ENCODE assay signal across 12 mouse cellular contexts in genomic region chr2:27210676-27211210, GRCm38 (mm10). TPM values are rescaled to one million over a fixed set of nuclear protein-coding genes. Genes with fewer than 3 reads are reported as not detected.
DNase-seq lines count a peak whose midpoint lies in the region; ATAC-seq and TF ChIP-seq lines count a peak whose summit lies in the region.
"Had no signal": no experiment of that assay in that cellular context is flagged by ENCODE, and none has a peak within 500 bp of the region (broad histone marks: within the 10 kb centered on the region; RNA-seq: fewer than 3 reads in every experiment).

No protein-coding gene starts in this region.

- H3K9ac ChIP-seq in stomach, embryonic 15.5 days, result no peak overlapping the region
- no peak overlapping the region for H3K9ac ChIP-seq in stomach, postnatal 0 days (ENCODE audit: low read length)
- no peak overlapping the region for H3K9ac ChIP-seq in limb, embryonic 11.5 days (ENCODE audit: low read length)
- H3K9ac ChIP-seq: hindbrain, embryonic 14.5 days had no signal

- peaks cover 87% of the 10 kb centered on the region for H3K4me1 ChIP-seq in heart, embryonic 10.5 days
- H3K4me1 ChIP-seq in stomach, embryonic 15.5 days, result peaks cover 12% of the 10 kb centered on the region; the same call in 1 of the 2 replicates
- no peaks in the 10 kb centered on the region for H3K4me1 ChIP-seq in stomach, postnatal 0 days (replicated peaks; ENCODE audit: control insufficient read depth, insufficient read depth)
- peaks cover 57% of the 10 kb centered on the region for H3K4me1 ChIP-seq in cerebellum, adult 2 months (ENCODE audit: control insufficient read depth, insufficient read depth, low read length)
- H3K4me1 ChIP-seq in limb, embryonic 11.5 days (ENCODE audit: control insufficient read depth, insufficient read depth, low read length), result peaks cover 38% of the 10 kb centered on the region

- DNase-seq in heart, embryonic 10.5 days (ENCODE audit: low spot score), result no peak
- no peak for DNase-seq in heart, adult 9 months (ENCODE audit: low spot score in 2 of 2)
- no peak for DNase-seq in stomach, postnatal 0 days (ENCODE audit: low spot score)
- DNase-seq in cerebellum, adult 2 months, result peak; percentile 70 to 73
- DNase-seq in limb, embryonic 11.5 days (ENCODE audit: low spot score), result no peak
- no peak for DNase-seq in layer of hippocampus, adult 9-10 months (ENCODE audit: low spot score)
- DNase-seq in retina, postnatal 1 day, result no peak

- H3K4me3 ChIP-seq in heart, embryonic 10.5 days, result no peak overlapping the region
- H3K4me3 ChIP-seq in stomach, embryonic 15.5 days (replicated peaks), result no peak overlapping the region
- no peak overlapping the region for H3K4me3 ChIP-seq in stomach, postnatal 0 days (ENCODE audit: low read depth, low read length)
- no peak overlapping the region for H3K4me3 ChIP-seq in cerebellum, adult 2 months (replicated peaks; ENCODE audit: insufficient read depth, low read depth, low read length)
- H3K4me3 ChIP-seq in limb, embryonic 11.5 days (ENCODE audit: low read depth, low read length), result no peak overlapping the region
- H3K4me3 ChIP-seq: forebrain, embryonic 10.5 days had no signal

- TF ChIP-seq CTCF in stomach, postnatal 0 days (IDR thresholded peaks at IDR 0.05; ENCODE audit: low read depth), result no peak
- TF ChIP-seq CTCF in cerebellum, adult 2 months (IDR thresholded peaks at IDR 0.05; ENCODE audit: borderline replicate concordance, insufficient read depth, low read depth, low read length), result no peak

- no peaks in the 10 kb centered on the region for H3K9me3 ChIP-seq in heart, embryonic 10.5 days
- H3K9me3 ChIP-seq in stomach, embryonic 15.5 days, result no peaks in the 10 kb centered on the region
- no peaks in the 10 kb centered on the region for H3K9me3 ChIP-seq in stomach, postnatal 0 days (ENCODE audit: control insufficient read depth, low read length)
- H3K9me3 ChIP-seq in limb, embryonic 11.5 days (ENCODE audit: control insufficient read depth, low read length), result no peaks in the 10 kb centered on the region
- H3K9me3 ChIP-seq: forebrain, embryonic 10.5 days had no signal

- TF ChIP-seq EP300 in stomach, postnatal 0 days (optimal IDR thresholded peaks at IDR 0.05), result no peak

- peaks cover 17% of the 10 kb centered on the region; the same call in 1 of the 2 replicates for H3K27me3 ChIP-seq in heart, embryonic 10.5 days (ENCODE audit: insufficient read depth, poor library complexity, severe bottlenecking)
- H3K27me3 ChIP-seq in stomach, embryonic 15.5 days (replicated peaks), result no peaks in the 10 kb centered on the region
- no peaks in the 10 kb centered on the region for H3K27me3 ChIP-seq in stomach, postnatal 0 days (ENCODE audit: control insufficient read depth, insufficient read depth, low read length)
- H3K27me3 ChIP-seq in cerebellum, adult 2 months (ENCODE audit: control insufficient read depth, insufficient read depth, low read length), result no peaks in the 10 kb centered on the region
- H3K27me3 ChIP-seq in limb, embryonic 11.5 days (ENCODE audit: control insufficient read depth, insufficient read depth, low read length), result no peaks in the 10 kb centered on the region

- H3K27ac ChIP-seq in heart, embryonic 10.5 days, result peak overlapping the region; percentile 90
- no peak overlapping the region for H3K27ac ChIP-seq in stomach, embryonic 15.5 days
- no peak overlapping the region for H3K27ac ChIP-seq in stomach, postnatal 0 days (replicated peaks)
- peak overlapping the region; percentile 8; the same call in 1 of the 2 replicates for H3K27ac ChIP-seq in cerebellum, adult 2 months (ENCODE audit: insufficient read depth, low read length)
- 0 out of 2 replicates have a peak overlapping the region, but pooled peaks have one; percentile 21 for H3K27ac ChIP-seq in limb, embryonic 11.5 days (replicated peaks; ENCODE audit: low read depth, low read length)
- H3K27ac ChIP-seq: forebrain, embryonic 10.5 days; hindbrain, embryonic 14.5 days had no signal

- H3K36me3 ChIP-seq in heart, embryonic 10.5 days, result no peaks in the 10 kb centered on the region
- no peaks in the 10 kb centered on the region for H3K36me3 ChIP-seq in stomach, embryonic 15.5 days
- H3K36me3 ChIP-seq in stomach, postnatal 0 days (ENCODE audit: control insufficient read depth, insufficient read depth, low read length), result peaks cover 3% of the 10 kb centered on the region; the same call in 1 of the 2 replicates
- H3K36me3 ChIP-seq in limb, embryonic 11.5 days (ENCODE audit: control insufficient read depth, insufficient read depth, low read length), result no peaks in the 10 kb centered on the region
- H3K36me3 ChIP-seq: forebrain, embryonic 10.5 days had no signal

- WGBS in heart, embryonic 10.5 days, result 73% methylated on average over 12 of the region's 12 CpGs
- 78% methylated on average over 12 of the region's 12 CpGs for WGBS in stomach, embryonic 15.5 days
- WGBS in stomach, postnatal 0 days, result 81% methylated on average over 12 of the region's 12 CpGs
- WGBS in cerebellum, adult 2 months, result 36% methylated on average over 12 of the region's 12 CpGs
- WGBS in limb, embryonic 11.5 days, result 84% methylated on average over 12 of the region's 12 CpGs

- TF ChIP-seq POLR2A in cerebellum, adult 2 months (IDR thresholded peaks at IDR 0.05; ENCODE audit: borderline replicate concordance, insufficient read depth, low read length), result no peak

- no peak overlapping the region for H3K4me2 ChIP-seq in stomach, embryonic 15.5 days
- no peak overlapping the region for H3K4me2 ChIP-seq in stomach, postnatal 0 days (replicated peaks; ENCODE audit: low read depth)
- no peak overlapping the region for H3K4me2 ChIP-seq in limb, embryonic 11.5 days (ENCODE audit: low read depth, severe bottlenecking)
- H3K4me2 ChIP-seq: hindbrain, embryonic 14.5 days had no signal

- 0 out of 2 replicates have a peak, but pooled peaks have one; percentile 5 for ATAC-seq in stomach, embryonic 15.5 days (ENCODE audit: insufficient read depth, low FRiP score, low read depth)
- no peak for ATAC-seq in stomach, postnatal 0 days (ENCODE audit: low FRiP score, low TSS enrichment)
- ATAC-seq in limb, embryonic 11.5 days (ENCODE audit: insufficient number of reproducible peaks, low FRiP score, low TSS enrichment, low read depth), result no peak
- ATAC-seq: midbrain, embryonic 16.5 days had no signal

RNA-seq across cellular contexts. Expression of gene Sardh, which starts 37.4 kb away (rescaled TPM):
- 11.8 and 13.4 TPM in 2 replicates for polyA plus RNA-seq in heart, embryonic 10.5 days (2016; fragmentation: Nextera tagmentation; extraction: Ambion mirVana)
- polyA plus RNA-seq in stomach, embryonic 15.5 days (2015; fragmentation: Nextera tagmentation; extraction: Ambion mirVana), result 15.0 and 16.1 TPM in 2 replicates
- polyA plus RNA-seq in stomach, postnatal 0 days (2015; fragmentation: Nextera tagmentation; extraction: Ambion mirVana), result 7.2 and 8.9 TPM in 2 replicates
- polyA plus RNA-seq in cerebellum, adult 2 months (2012; rRNA removed), result 10.5 and 11.3 TPM in 2 replicates
- polyA plus RNA-seq in limb, embryonic 11.5 days (2014; fragmentation: Nextera tagmentation; extraction: Ambion mirVana), result 3.0 and 3.5 TPM in 2 replicates

RNA-seq across cellular contexts. Expression of gene Dbh, which starts 45.7 kb away (rescaled TPM):
- polyA plus RNA-seq in heart, embryonic 10.5 days (2016; fragmentation: Nextera tagmentation; extraction: Ambion mirVana), result 0.21 and 0.69 TPM in 2 replicates
- 1.3 and 3.1 TPM in 2 replicates for polyA plus RNA-seq in stomach, embryonic 15.5 days (2015; fragmentation: Nextera tagmentation; extraction: Ambion mirVana)
- 0.13 and 0.22 TPM in 2 replicates for polyA plus RNA-seq in stomach, postnatal 0 days (2015; fragmentation: Nextera tagmentation; extraction: Ambion mirVana)
- polyA plus RNA-seq in cerebellum, adult 2 months (2012; rRNA removed), result 5.9 and 6.3 TPM in 2 replicates
- 0.05 TPM in 1 of 2 replicates, not detected in the other for polyA plus RNA-seq in limb, embryonic 11.5 days (2014; fragmentation: Nextera tagmentation; extraction: Ambion mirVana)
- polyA plus RNA-seq: CD4-positive, CD25-positive, alpha-beta regulatory T cell, adult 4 months; forebrain, embryonic 10.5 days had no signal

Comparison
In these comparisons a context has a peak if more than half of its experiments do, and no peak if none do; other contexts are left out.
1. DNase-seq: peak in cerebellum, adult 2 months (2 of 2); none in heart, embryonic 10.5 days (single experiment), heart, adult 9 months (0 of 2), stomach, postnatal 0 days (single experiment), limb, embryonic 11.5 days (single experiment), layer of hippocampus, adult 9-10 months (single experiment) and retina, postnatal 1 day (single experiment).
2. H3K27ac ChIP-seq: peak in heart, embryonic 10.5 days (single experiment), cerebellum, adult 2 months (single experiment) and limb, embryonic 11.5 days (single experiment); none in stomach, embryonic 15.5 days (single experiment) and stomach, postnatal 0 days (single experiment).